Mouse (Mus musculus) lung, postnatal 0 days (tissue): ENCODE data around the gene Mrpl14.

Experiments used
- CTCF ChIP-seq: IDR thresholded peaks from 2 replicates; pipeline ENCODE4 v1.5.1; 2016; ENCODE audit warnings: antibody characterized with exemption, mild to moderate bottlenecking
- EP300 ChIP-seq: IDR thresholded peaks from 2 replicates; pipeline ENCODE4 v1.6.1; 2016; ENCODE audit warnings: antibody characterized with exemption, mild to moderate bottlenecking, control low read depth

GRCm38 (mm10) chr17:45708179-45708578 lies 22.1 kb downstream of the Mrpl14 start:
- no peak for TF ChIP-seq CTCF
- no peak for TF ChIP-seq EP300
